Mouse (Mus musculus): ENCODE measurements around the gene Kcnb1.

Kcnb1 gene

GRCm38 (mm10) chr2:167060761-167061160 lies 129.2 kb downstream of the Kcnb1 start:
- DNase-seq (ENCODE audit: low spot score in 2 of 2), result no peak

GRCm38 (mm10) chr2:167060360-167060759 lies 129.6 kb downstream of the Kcnb1 start:
- no peak for DNase-seq (ENCODE audit: low spot score in 2 of 2)

- DNase-seq (ENCODE audit: low spot score in 2 of 2), result no peak
These were observed 130.0 kb downstream of the Kcnb1 start for GRCm38 (mm10) chr2:167059960-167060359.

GRCm38 (mm10) chr2:167059536-167059935 lies 130.4 kb downstream of the Kcnb1 start:
- DNase-seq (ENCODE audit: low spot score in 2 of 2), result no peak

GRCm38 (mm10) chr2:167058814-167059387 lies 131.1 kb downstream of the Kcnb1 start:
- no peak for DNase-seq (ENCODE audit: low spot score in 2 of 2)

GRCm38 (mm10) chr2:167058201-167058600 lies 131.8 kb downstream of the Kcnb1 start:
- DNase-seq (ENCODE audit: low spot score in 2 of 2), result no peak

GRCm38 (mm10) chr2:167056942-167057323 lies 133.0 kb downstream of the Kcnb1 start:
- DNase-seq (ENCODE audit: low spot score in 2 of 2), result no peak

GRCm38 (mm10) chr2:167056210-167056941 lies 133.6 kb downstream of the Kcnb1 start:
- DNase-seq (ENCODE audit: low spot score in 2 of 2), result no peak

- DNase-seq (ENCODE audit: low spot score in 2 of 2), result no peak
These were observed 134.6 kb downstream of the Kcnb1 start for GRCm38 (mm10) chr2:167055386-167055785.

- DNase-seq (ENCODE audit: low spot score in 2 of 2), result no peak
These were observed 136.7 kb downstream of the Kcnb1 start for GRCm38 (mm10) chr2:167053127-167053844.

GRCm38 (mm10) chr2:167048698-167049358 lies 141.1 kb downstream of the Kcnb1 start:
- no peak for DNase-seq (ENCODE audit: low spot score in 2 of 2)

- DNase-seq (ENCODE audit: low spot score in 2 of 2), result no peak
These were observed 141.7 kb downstream of the Kcnb1 start for GRCm38 (mm10) chr2:167048223-167048622.
